In the genomic region with DNA sequence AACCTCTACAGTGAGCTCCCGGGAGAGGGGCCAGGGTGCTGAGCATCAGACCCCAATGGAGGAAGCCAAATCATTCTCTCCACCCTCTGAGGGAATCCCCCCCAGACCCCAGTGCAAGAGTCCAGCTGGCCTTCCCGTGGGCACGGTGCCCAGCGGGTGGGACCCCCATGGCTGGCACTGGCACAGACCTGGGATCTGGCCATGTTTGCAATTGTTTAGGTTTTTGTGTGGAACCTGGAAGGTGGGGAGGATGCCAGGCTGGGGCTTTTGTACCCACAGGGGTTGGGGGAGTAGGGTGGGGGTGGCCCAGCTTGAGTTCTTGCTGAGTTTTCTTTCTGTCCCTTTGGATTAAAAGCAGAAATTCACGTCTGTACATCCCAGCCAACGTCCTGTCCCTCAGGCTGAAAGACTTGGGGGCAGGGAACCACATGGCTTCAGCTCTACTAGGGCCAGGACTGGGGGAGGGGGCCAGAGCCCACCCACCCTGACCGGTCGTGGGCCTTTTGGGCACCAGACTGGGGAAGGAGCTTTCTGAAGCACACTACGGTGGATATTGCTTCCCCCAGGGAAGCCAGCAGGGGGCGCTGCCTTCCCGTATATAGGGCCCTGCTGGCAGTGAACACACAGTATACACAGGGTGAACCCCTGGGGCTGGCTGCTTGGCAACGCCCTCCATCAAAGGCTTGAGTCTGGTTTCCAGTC, we compare ENCODE assay signal across 8 mouse cellular contexts. TPM values are rescaled to one million over a fixed set of nuclear protein-coding genes. Genes with fewer than 3 reads are reported as not detected.
DNase-seq lines count a peak whose midpoint lies in the region; ATAC-seq and TF ChIP-seq lines count a peak whose summit lies in the region.

No protein-coding gene starts in this region.

- no peaks in the 10 kb centered on the region for H3K36me3 ChIP-seq in forebrain, embryonic 11.5 days (ENCODE audit: control insufficient read depth, insufficient read depth, low read length)
- H3K36me3 ChIP-seq in heart, embryonic 16.5 days (ENCODE audit: control insufficient read depth, insufficient read depth) = 0 out of 2 replicates have a peak, but pooled peaks cover 3% of the 10 kb centered on the region
- peaks cover 4% of the 10 kb centered on the region for H3K36me3 ChIP-seq in liver, embryonic 16.5 days (ENCODE audit: control insufficient read depth, insufficient read depth)
- H3K36me3 ChIP-seq in neural tube, embryonic 13.5 days = no peaks in the 10 kb centered on the region
- peaks cover 3% of the 10 kb centered on the region; the same call in 1 of the 2 replicates for H3K36me3 ChIP-seq in stomach, postnatal 0 days (ENCODE audit: control insufficient read depth, insufficient read depth, low read length)

- peak; percentile 80 to 83 for DNase-seq in CD8-positive naive resting alpha-beta T cell, adult 2 months (ENCODE audit: low read depth in 2 of 2, low spot score in 2 of 2)
- peak; percentile 88 for DNase-seq in c-Kit-negative CD71-positive TER-119-positive erythroid progenitor cells, embryonic 14.5 days (ENCODE audit: low read depth, low spot score)
- peak; percentile 96 for DNase-seq in forebrain, embryonic 11.5 days (ENCODE audit: low spot score)
- DNase-seq in kidney, postnatal 25 days = peak; percentile 84 to 86
- DNase-seq in stomach, postnatal 0 days (ENCODE audit: low spot score) = peak; percentile 89

- ATAC-seq in forebrain, embryonic 11.5 days (replicated peaks; ENCODE audit: low FRiP score) = peak; percentile 57
- peak; percentile 40 for ATAC-seq in heart, embryonic 16.5 days (replicated peaks; ENCODE audit: extremely low read depth, insufficient read depth, low FRiP score)
- peak; percentile 46 for ATAC-seq in liver, embryonic 16.5 days (ENCODE audit: low read depth)
- ATAC-seq in neural tube, embryonic 13.5 days (ENCODE audit: low read depth) = peak; percentile 72
- peak; percentile 49 for ATAC-seq in stomach, postnatal 0 days (ENCODE audit: low FRiP score, low TSS enrichment)

- H3K4me1 ChIP-seq in forebrain, embryonic 11.5 days (replicated peaks; ENCODE audit: control insufficient read depth, insufficient read depth, low read length) = peaks cover 60% of the 10 kb centered on the region
- peaks cover 40% of the 10 kb centered on the region for H3K4me1 ChIP-seq in heart, embryonic 16.5 days (ENCODE audit: control insufficient read depth, insufficient read depth, low read length)
- peaks cover 59% of the 10 kb centered on the region for H3K4me1 ChIP-seq in liver, embryonic 16.5 days (ENCODE audit: control insufficient read depth, low read depth, low read length)
- H3K4me1 ChIP-seq in neural tube, embryonic 13.5 days (replicated peaks) = peaks cover 89% of the 10 kb centered on the region
- H3K4me1 ChIP-seq in stomach, postnatal 0 days (replicated peaks; ENCODE audit: control insufficient read depth, insufficient read depth) = peaks cover 12% of the 10 kb centered on the region

- no peak overlapping the region for H3K4me3 ChIP-seq in forebrain, embryonic 11.5 days (ENCODE audit: low read depth, low read length)
- H3K4me3 ChIP-seq in heart, embryonic 16.5 days (ENCODE audit: low read length) = no peak overlapping the region
- H3K4me3 ChIP-seq in liver, embryonic 16.5 days (ENCODE audit: low read depth, low read length) = no peak overlapping the region
- no peak overlapping the region for H3K4me3 ChIP-seq in neural tube, embryonic 13.5 days
- H3K4me3 ChIP-seq in stomach, postnatal 0 days (ENCODE audit: low read depth, low read length) = no peak overlapping the region

- H3K9ac ChIP-seq in forebrain, embryonic 11.5 days (ENCODE audit: low read length) = peak overlapping the region; percentile 21; the same call in 1 of the 2 replicates
- H3K9ac ChIP-seq in heart, embryonic 16.5 days (ENCODE audit: low read length) = no peak overlapping the region
- 0 out of 2 replicates have a peak overlapping the region, but pooled peaks have one; percentile 4 for H3K9ac ChIP-seq in liver, embryonic 16.5 days (ENCODE audit: low read depth, low read length)
- peak overlapping the region; percentile 53; the same call in 1 of the 2 replicates for H3K9ac ChIP-seq in neural tube, embryonic 13.5 days
- H3K9ac ChIP-seq in stomach, postnatal 0 days (ENCODE audit: low read length) = no peak overlapping the region

- peaks cover 49% of the 10 kb centered on the region for H3K27me3 ChIP-seq in forebrain, embryonic 11.5 days (ENCODE audit: control insufficient read depth, insufficient read depth, low read length)
- H3K27me3 ChIP-seq in heart, embryonic 16.5 days (ENCODE audit: control insufficient read depth, insufficient read depth, low read length) = peaks cover 32% of the 10 kb centered on the region
- peaks cover 29% of the 10 kb centered on the region for H3K27me3 ChIP-seq in liver, embryonic 16.5 days (ENCODE audit: control insufficient read depth, insufficient read depth, low read depth, low read length)
- peaks cover 56% of the 10 kb centered on the region for H3K27me3 ChIP-seq in neural tube, embryonic 13.5 days
- H3K27me3 ChIP-seq in stomach, postnatal 0 days (ENCODE audit: control insufficient read depth, insufficient read depth, low read length) = no peaks in the 10 kb centered on the region

- H3K27ac ChIP-seq in forebrain, embryonic 11.5 days (ENCODE audit: low read depth, low read length) = no peak overlapping the region
- no peak overlapping the region for H3K27ac ChIP-seq in heart, embryonic 16.5 days (ENCODE audit: low read length)
- H3K27ac ChIP-seq in liver, embryonic 16.5 days (ENCODE audit: low read length) = no peak overlapping the region
- H3K27ac ChIP-seq in neural tube, embryonic 13.5 days (replicated peaks) = peak overlapping the region; percentile 95
- no peak overlapping the region for H3K27ac ChIP-seq in stomach, postnatal 0 days (replicated peaks)

- WGBS in forebrain, embryonic 11.5 days = 8% methylated on average over 12 of the region's 12 CpGs
- WGBS in heart, embryonic 16.5 days = 20% methylated on average over 12 of the region's 12 CpGs
- WGBS in liver, embryonic 16.5 days (ENCODE audit: insufficient replicate concordance) = 24% methylated on average over 12 of the region's 12 CpGs
- WGBS in neural tube, embryonic 13.5 days = 7% methylated on average over 12 of the region's 12 CpGs
- 21% methylated on average over 12 of the region's 12 CpGs for WGBS in stomach, postnatal 0 days

- no peak overlapping the region for H3K4me2 ChIP-seq in forebrain, embryonic 11.5 days (ENCODE audit: low read depth, low read length, severe bottlenecking)
- peak overlapping the region; percentile 50; the same call in 1 of the 2 replicates for H3K4me2 ChIP-seq in heart, embryonic 16.5 days (ENCODE audit: low read depth, low read length)
- peak overlapping the region; percentile 93 for H3K4me2 ChIP-seq in liver, embryonic 16.5 days (ENCODE audit: low read depth, low read length)
- H3K4me2 ChIP-seq in neural tube, embryonic 13.5 days = peak overlapping the region; percentile 22
- H3K4me2 ChIP-seq in stomach, postnatal 0 days (replicated peaks; ENCODE audit: low read depth) = no peak overlapping the region

- H3K9me3 ChIP-seq in forebrain, embryonic 11.5 days (ENCODE audit: control insufficient read depth, low read length) = no peaks in the 10 kb centered on the region
- H3K9me3 ChIP-seq in heart, embryonic 16.5 days (replicated peaks; ENCODE audit: control insufficient read depth, low read length) = no peaks in the 10 kb centered on the region
- no peaks in the 10 kb centered on the region for H3K9me3 ChIP-seq in liver, embryonic 16.5 days (replicated peaks; ENCODE audit: control insufficient read depth, low read length)
- H3K9me3 ChIP-seq in neural tube, embryonic 13.5 days = no peaks in the 10 kb centered on the region
- H3K9me3 ChIP-seq in stomach, postnatal 0 days (ENCODE audit: control insufficient read depth, low read length) = no peaks in the 10 kb centered on the region

- peak; percentile 99 for TF ChIP-seq CTCF in stomach, postnatal 0 days (IDR thresholded peaks at IDR 0.05; ENCODE audit: low read depth)

- no peak for TF ChIP-seq EP300 in stomach, postnatal 0 days (optimal IDR thresholded peaks at IDR 0.05)

RNA-seq across cellular contexts. Expression of gene Lyl1, which starts 7.7 kb away (rescaled TPM):
- polyA plus RNA-seq in forebrain, embryonic 11.5 days (2014; fragmentation: Nextera tagmentation; extraction: Ambion mirVana) = 5.0 and 5.7 TPM in 2 replicates
- 10.2 and 12.0 TPM in 2 replicates for polyA plus RNA-seq in heart, embryonic 16.5 days (2015; fragmentation: Nextera tagmentation; extraction: Ambion mirVana)
- 43.7 and 45.6 TPM in 2 replicates for polyA plus RNA-seq in liver, embryonic 16.5 days (2015; fragmentation: Nextera tagmentation; extraction: Ambion mirVana)
- polyA plus RNA-seq in neural tube, embryonic 13.5 days (2015; fragmentation: Nextera tagmentation; extraction: Ambion mirVana) = 2.8 and 3.6 TPM in 2 replicates
- 4.0 and 4.3 TPM in 2 replicates for polyA plus RNA-seq in stomach, postnatal 0 days (2015; fragmentation: Nextera tagmentation; extraction: Ambion mirVana)

RNA-seq across cellular contexts. Expression of gene G430095P16Rik, which starts 13.9 kb away (rescaled TPM):
- 3.0 and 3.1 TPM in 2 replicates for polyA plus RNA-seq in forebrain, embryonic 11.5 days (2014; fragmentation: Nextera tagmentation; extraction: Ambion mirVana)
- polyA plus RNA-seq in heart, embryonic 16.5 days (2015; fragmentation: Nextera tagmentation; extraction: Ambion mirVana) = 3.1 and 4.7 TPM in 2 replicates
- 7.0 and 7.8 TPM in 2 replicates for polyA plus RNA-seq in liver, embryonic 16.5 days (2015; fragmentation: Nextera tagmentation; extraction: Ambion mirVana)
- 1.4 and 2.2 TPM in 2 replicates for polyA plus RNA-seq in neural tube, embryonic 13.5 days (2015; fragmentation: Nextera tagmentation; extraction: Ambion mirVana)
- polyA plus RNA-seq in stomach, postnatal 0 days (2015; fragmentation: Nextera tagmentation; extraction: Ambion mirVana) = 1.7 and 2.0 TPM in 2 replicates

RNA-seq across cellular contexts. Expression of gene Nacc1, which starts 21.3 kb away (rescaled TPM):
- polyA plus RNA-seq in forebrain, embryonic 11.5 days (2014; fragmentation: Nextera tagmentation; extraction: Ambion mirVana) = 34.6 and 37.7 TPM in 2 replicates
- 11.7 and 14.4 TPM in 2 replicates for polyA plus RNA-seq in heart, embryonic 16.5 days (2015; fragmentation: Nextera tagmentation; extraction: Ambion mirVana)
- polyA plus RNA-seq in liver, embryonic 16.5 days (2015; fragmentation: Nextera tagmentation; extraction: Ambion mirVana) = 5.4 and 6.3 TPM in 2 replicates
- 14.1 and 15.1 TPM in 2 replicates for polyA plus RNA-seq in neural tube, embryonic 13.5 days (2015; fragmentation: Nextera tagmentation; extraction: Ambion mirVana)
- polyA plus RNA-seq in stomach, postnatal 0 days (2015; fragmentation: Nextera tagmentation; extraction: Ambion mirVana) = 6.8 and 8.3 TPM in 2 replicates

RNA-seq across cellular contexts. Expression of gene Trmt1, which starts 22.8 kb away (rescaled TPM):
- 52.7 and 72.3 TPM in 2 replicates for polyA plus RNA-seq in forebrain, embryonic 11.5 days (2014; fragmentation: Nextera tagmentation; extraction: Ambion mirVana)
- 43.2 and 46.7 TPM in 2 replicates for polyA plus RNA-seq in heart, embryonic 16.5 days (2015; fragmentation: Nextera tagmentation; extraction: Ambion mirVana)
- 27.3 and 27.7 TPM in 2 replicates for polyA plus RNA-seq in liver, embryonic 16.5 days (2015; fragmentation: Nextera tagmentation; extraction: Ambion mirVana)
- 53.6 and 55.5 TPM in 2 replicates for polyA plus RNA-seq in neural tube, embryonic 13.5 days (2015; fragmentation: Nextera tagmentation; extraction: Ambion mirVana)
- polyA plus RNA-seq in stomach, postnatal 0 days (2015; fragmentation: Nextera tagmentation; extraction: Ambion mirVana) = 45.1 and 49.9 TPM in 2 replicates

RNA-seq across cellular contexts. Expression of gene Ier2, which starts 46.3 kb away (rescaled TPM):
- 67.3 and 68.7 TPM in 2 replicates for polyA plus RNA-seq in forebrain, embryonic 11.5 days (2014; fragmentation: Nextera tagmentation; extraction: Ambion mirVana)
- polyA plus RNA-seq in heart, embryonic 16.5 days (2015; fragmentation: Nextera tagmentation; extraction: Ambion mirVana) = 43.0 and 43.3 TPM in 2 replicates
- polyA plus RNA-seq in liver, embryonic 16.5 days (2015; fragmentation: Nextera tagmentation; extraction: Ambion mirVana) = 17.3 and 20.3 TPM in 2 replicates
- polyA plus RNA-seq in neural tube, embryonic 13.5 days (2015; fragmentation: Nextera tagmentation; extraction: Ambion mirVana) = 32.5 and 37.7 TPM in 2 replicates
- polyA plus RNA-seq in stomach, postnatal 0 days (2015; fragmentation: Nextera tagmentation; extraction: Ambion mirVana) = 82.8 and 86.6 TPM in 2 replicates

Comparison
In these comparisons a context has a peak if more than half of its experiments do, and no peak if none do; other contexts are left out.
1. H3K4me2 ChIP-seq: peak in heart, embryonic 16.5 days (single experiment), liver, embryonic 16.5 days (single experiment) and neural tube, embryonic 13.5 days (single experiment); none in forebrain, embryonic 11.5 days (single experiment) and stomach, postnatal 0 days (single experiment).
2. H3K9ac ChIP-seq: peak in forebrain, embryonic 11.5 days (single experiment), liver, embryonic 16.5 days (single experiment) and neural tube, embryonic 13.5 days (single experiment); none in heart, embryonic 16.5 days (single experiment) and stomach, postnatal 0 days (single experiment).
3. Peak in every context shown above with its lines, with median percentiles within 50 percentile points of each other: DNase-seq and ATAC-seq.